Mouse (Mus musculus) G1E (cell line): ENCODE data around the gene Tnr. TPM values are rescaled to one million over a fixed set of nuclear protein-coding genes. Genes with fewer than 3 reads are reported as not detected.

Experiments
- ATAC-seq: 2 replicates; pipeline ENCODE4 v1.8.0; 2016; ENCODE audit warnings: mild to moderate bottlenecking; ENCODE audit not compliant: insufficient number of reproducible peaks, poor library complexity, low FRiP score, severe bottlenecking; ENCODE audit errors: extremely low read depth
- DNase-seq: peaks from one replicate; pipeline ENCODE4 v3.0.0; 2012; ENCODE audit warnings: low spot score
- H3K27me3 ChIP-seq: 2 replicates; pipeline ENCODE4 v1.6.1; 2012; ENCODE audit warnings: mild to moderate bottlenecking, low read length, inconsistent platforms; ENCODE audit not compliant: insufficient read depth
- H3K36me3 ChIP-seq: replicated peaks from 2 replicates; pipeline ENCODE3; 2012; ENCODE audit warnings: mild to moderate bottlenecking, inconsistent platforms
- H3K4me1 ChIP-seq: 2 replicates; pipeline ENCODE4 v1.6.1; 2012; ENCODE audit warnings: low read depth, low read length, inconsistent platforms, mixed read lengths; ENCODE audit not compliant: insufficient read depth
- H3K4me3 ChIP-seq: 2 replicates; pipeline ENCODE4 v1.5.1; 2012; ENCODE audit warnings: low read depth, mild to moderate bottlenecking, inconsistent platforms, low read length, moderate library complexity, mixed read lengths
- H3K9me3 ChIP-seq: replicated peaks from 2 replicates; pipeline ENCODE4 v1.6.1; 2012; ENCODE audit warnings: inconsistent platforms
- CTCF ChIP-seq: IDR thresholded peaks from 2 replicates; pipeline ENCODE4 v1.5.1; 2012; ENCODE audit warnings: low read depth, low read length, inconsistent platforms, mixed read lengths
- GATA1 ChIP-seq: IDR thresholded peaks from 2 replicates; pipeline ENCODE4 v1.6.1; 2012; ENCODE audit warnings: borderline replicate concordance, low read length, inconsistent platforms, mixed read lengths
- GATA2 ChIP-seq: IDR thresholded peaks from 2 replicates; pipeline ENCODE4 v1.6.1; 2012; ENCODE audit warnings: low read depth, low read length, inconsistent platforms, borderline replicate concordance
- POLR2AphosphoS5 ChIP-seq: IDR thresholded peaks from 2 replicates; pipeline ENCODE4 v1.6.1; 2012; ENCODE audit warnings: low read depth, low read length, inconsistent platforms; ENCODE audit not compliant: insufficient replicate concordance
- TAL1 ChIP-seq: conservative IDR thresholded peaks from 2 replicates; pipeline ENCODE4 v1.6.1; 2012; ENCODE audit warnings: low read depth, low read length, inconsistent platforms, mixed read lengths
- polyA plus RNA-seq: library from polyadenylated mRNA; stranded (reverse); fragments of >175 nt; gene quantifications from 2 replicates; pipeline ENCODE4 v1.2.3, GENCODE M21; 2012
- total RNA-seq, 2 experiments: library from RNA; stranded (forward) in 1 of 2; stranded (reverse) in 1 of 2; fragments of 200-1000 nt in 1 of 2; fragments of >200 nt in 1 of 2; fragmentation: Nextera tagmentation in 1 of 2; gene quantifications; 2 replicates each; pipeline ENCODE4 v1.2.3; 2014 to 2017

Tnr gene
- total and polyA plus RNA-seq, 3 experiments, result 0.16 TPM; not detected in 2

DNA sequence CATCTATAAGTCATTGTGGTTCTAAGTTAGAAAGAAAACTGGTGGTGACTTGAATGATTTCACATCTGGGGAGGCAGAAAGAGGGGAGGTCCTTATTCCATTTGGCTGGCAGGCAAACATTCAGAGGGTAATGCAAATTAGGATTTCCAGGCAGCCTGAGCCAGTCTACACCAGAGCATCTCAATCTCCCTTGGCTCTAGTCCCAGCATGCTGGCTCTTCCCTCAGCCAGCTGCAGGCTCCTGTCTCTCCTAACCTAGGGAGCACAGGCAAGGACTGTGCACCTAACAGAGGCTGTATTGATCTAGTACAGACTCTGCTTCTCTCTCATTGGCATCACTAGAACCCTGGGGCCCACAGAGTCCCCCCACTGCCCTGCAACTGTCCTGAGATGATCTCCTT is 237.4 kb downstream of the Tnr start:
- Histone ChIP-seq H3K36me3 (no peaks in the 10 kb centered on the region), H3K27me3 (no peaks in the 10 kb centered on the region), H3K4me1 (no peaks in the 10 kb centered on the region), H3K4me3 (no peak overlapping the region), H3K9me3 (no peaks in the 10 kb centered on the region)
- DNase-seq (no peak), ATAC-seq (no peak)
- TF ChIP-seq TAL1 (no peak), CTCF (no peak), GATA1 (no peak), POLR2AphosphoS5 (no peak), GATA2 (no peak)

DNA sequence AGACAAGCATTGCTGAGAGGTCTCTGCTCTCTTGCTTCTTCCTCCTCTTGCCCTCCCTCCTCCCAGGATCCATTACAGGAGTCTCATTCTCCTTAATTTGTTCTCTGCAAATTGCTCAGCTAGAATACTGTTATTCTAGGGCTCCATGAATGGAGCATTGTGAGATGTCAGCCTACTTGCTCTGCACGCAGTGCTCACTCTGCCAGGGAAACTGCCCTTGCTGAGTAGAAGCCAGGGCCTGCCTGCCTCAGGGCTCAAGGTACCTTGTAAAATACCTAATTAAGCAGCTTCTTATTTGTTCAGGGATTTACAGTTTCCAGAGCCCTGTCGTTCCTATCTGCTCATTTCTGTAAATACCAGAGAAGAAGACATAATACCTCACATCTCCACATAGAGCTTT is 240.3 kb downstream of the Tnr start:
- H3K9me3 ChIP-seq, result no peaks in the 10 kb centered on the region
- TF ChIP-seq GATA2 (no peak), GATA1 (no peak)
- no peaks in the 10 kb centered on the region for H3K27me3 ChIP-seq
- H3K4me1 ChIP-seq, result no peaks in the 10 kb centered on the region
- no peak overlapping the region for H3K4me3 ChIP-seq
- H3K36me3 ChIP-seq, result no peaks in the 10 kb centered on the region
- ATAC-seq (no peak), DNase-seq (no peak)

DNA sequence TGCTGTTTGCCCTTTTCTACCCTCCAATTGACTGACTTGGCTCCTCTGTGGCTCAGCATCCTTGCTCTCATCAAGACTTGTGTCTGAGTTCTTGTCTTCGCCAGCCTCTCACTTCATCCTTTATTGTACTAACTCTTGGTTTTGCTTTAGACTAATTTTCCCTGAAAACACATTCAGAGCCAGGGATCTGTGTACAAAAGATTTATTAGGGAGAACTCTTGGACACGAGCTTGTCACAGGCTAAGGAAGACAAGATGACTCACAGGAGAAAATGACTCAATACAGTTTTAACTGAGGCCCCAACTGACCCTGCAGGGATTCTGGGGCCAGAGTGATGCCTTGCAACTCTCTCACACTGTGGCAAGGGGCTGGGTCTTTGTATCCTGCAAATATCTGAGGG is 241.3 kb downstream of the Tnr start:
- ATAC-seq, result no peak

DNA sequence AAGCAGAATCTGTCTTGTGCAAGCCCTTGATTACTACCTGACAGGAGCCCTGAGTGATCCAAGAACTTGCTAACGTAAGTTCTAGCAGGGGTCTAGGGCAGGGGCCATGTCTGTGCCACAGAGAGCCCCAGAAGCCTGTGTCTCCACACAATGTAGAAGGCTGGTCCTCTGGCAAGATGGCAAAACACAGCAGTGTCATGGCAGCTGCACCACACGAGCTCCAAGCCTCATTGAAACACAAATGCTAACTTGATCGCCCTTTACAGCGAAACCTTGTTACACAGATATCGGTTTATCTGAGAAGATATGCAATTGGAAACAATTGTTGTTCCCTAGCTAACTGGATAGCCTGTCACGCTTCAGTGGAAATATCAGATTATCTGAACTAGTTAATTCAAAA is 246.4 kb downstream of the Tnr start:
- Histone ChIP-seq H3K36me3 (no peaks in the 10 kb centered on the region), H3K4me1 (no peaks in the 10 kb centered on the region), H3K27me3 (no peaks in the 10 kb centered on the region), H3K4me3 (no peak overlapping the region), H3K9me3 (no peaks in the 10 kb centered on the region)
- TF ChIP-seq CTCF, result no peak
- no peak for TF ChIP-seq POLR2AphosphoS5
- TF ChIP-seq GATA2, result no peak
- no peak for TF ChIP-seq TAL1
- TF ChIP-seq GATA1, result no peak
- no peak for DNase-seq
- ATAC-seq, result no peak

More for the DNA sequence above, 241.3 kb downstream of the Tnr start:
- Histone ChIP-seq H3K9me3 (no peaks in the 10 kb centered on the region), H3K27me3 (no peaks in the 10 kb centered on the region), H3K4me3 (no peak overlapping the region), H3K4me1 (no peaks in the 10 kb centered on the region), H3K36me3 (no peaks in the 10 kb centered on the region)
- no peak for DNase-seq
- no peak for TF ChIP-seq CTCF
- no peak for TF ChIP-seq GATA1
- no peak for TF ChIP-seq TAL1
- TF ChIP-seq GATA2, result no peak
- TF ChIP-seq POLR2AphosphoS5, result no peak

DNA sequence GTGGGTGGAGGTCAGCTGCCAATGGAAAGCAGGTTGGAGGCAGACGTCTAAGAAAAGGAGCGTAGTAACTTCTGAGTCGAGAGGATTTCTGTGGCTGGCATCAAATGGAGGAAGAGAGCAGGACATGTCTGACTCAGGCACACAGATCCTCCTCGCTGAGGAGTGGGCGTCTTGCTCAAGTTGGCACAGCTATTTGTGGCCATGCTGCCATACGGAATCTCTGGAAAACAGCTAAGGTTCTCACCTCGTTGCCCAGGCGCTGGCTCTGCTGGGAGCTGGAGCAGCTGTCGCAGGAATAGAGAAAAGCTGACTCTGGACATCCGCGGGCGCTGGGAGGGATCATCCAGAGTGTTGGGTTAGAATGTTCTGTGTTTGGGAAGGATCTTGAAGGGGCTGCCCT is 250.1 kb downstream of the Tnr start:
- Histone ChIP-seq H3K4me1 (no peaks in the 10 kb centered on the region), H3K36me3 (no peaks in the 10 kb centered on the region), H3K4me3 (no peak overlapping the region), H3K27me3 (no peaks in the 10 kb centered on the region), H3K9me3 (no peaks in the 10 kb centered on the region)
- no peak for ATAC-seq
- no peak for DNase-seq
- TF ChIP-seq CTCF, result no peak
- no peak for TF ChIP-seq POLR2AphosphoS5
- TF ChIP-seq TAL1, result no peak
- TF ChIP-seq GATA1, result no peak
- TF ChIP-seq GATA2, result no peak

DNA sequence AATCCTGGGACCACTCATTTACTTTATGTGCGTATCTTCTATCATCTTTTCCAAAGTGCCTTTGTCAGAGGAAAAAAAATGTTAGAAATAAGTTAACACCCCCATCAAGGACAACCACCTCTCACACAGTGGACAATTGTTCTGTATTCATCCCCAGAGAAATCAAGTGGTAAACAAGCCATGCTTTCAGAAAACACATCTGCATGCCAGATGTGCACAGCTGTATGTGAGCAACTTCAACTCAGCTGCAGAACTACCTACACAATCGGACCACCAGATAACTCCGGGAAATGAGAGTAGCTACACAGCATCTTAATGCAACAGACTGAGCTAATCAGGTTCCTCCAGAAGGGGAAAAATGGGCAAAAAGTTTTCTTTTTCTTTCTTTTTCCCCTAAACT is 251.6 kb downstream of the Tnr start:
- no peak for DNase-seq
- no peak for TF ChIP-seq POLR2AphosphoS5
- TF ChIP-seq GATA2, result no peak
- no peak for TF ChIP-seq GATA1
- no peak for TF ChIP-seq TAL1
- no peak for TF ChIP-seq CTCF
- Histone ChIP-seq H3K27me3 (no peaks in the 10 kb centered on the region), H3K9me3 (no peaks in the 10 kb centered on the region), H3K4me3 (no peak overlapping the region), H3K36me3 (no peaks in the 10 kb centered on the region), H3K4me1 (no peaks in the 10 kb centered on the region)
- ATAC-seq, result no peak

DNA sequence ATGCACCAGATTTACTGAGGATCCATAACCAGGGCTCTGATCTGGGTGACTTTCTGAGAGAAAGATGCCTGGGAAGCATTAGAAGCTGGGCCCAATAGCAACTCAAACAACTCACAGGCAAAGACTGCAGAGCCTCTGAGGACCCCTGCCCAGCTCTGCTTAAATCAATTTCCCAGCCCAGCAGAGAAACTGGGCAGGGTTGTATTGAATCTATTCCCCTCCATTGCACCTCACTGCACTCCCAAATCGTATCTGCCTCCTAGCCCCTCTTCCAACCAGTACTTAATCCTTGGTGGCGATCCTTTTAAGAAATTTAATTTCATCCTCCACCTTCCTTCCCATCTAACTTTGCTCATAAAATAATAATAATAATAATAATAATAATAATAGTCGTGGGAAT is 253.5 kb downstream of the Tnr start:
- Histone ChIP-seq H3K9me3 (no peaks in the 10 kb centered on the region), H3K4me3 (no peak overlapping the region), H3K36me3 (no peaks in the 10 kb centered on the region), H3K4me1 (no peaks in the 10 kb centered on the region), H3K27me3 (no peaks in the 10 kb centered on the region)
- TF ChIP-seq GATA2 (no peak), TAL1 (no peak), CTCF (no peak), POLR2AphosphoS5 (no peak)
- ATAC-seq (no peak), DNase-seq (no peak)
